Mouse (Mus musculus) midbrain, embryonic 15.5 days (tissue): Measurements from ENCODE around the gene Vamp9. TPM values are rescaled to one million over a fixed set of nuclear protein-coding genes. Genes with fewer than 3 reads are reported as not detected.
A peak's percentile ranks its signal among the peaks of the same experiment; 100 is the strongest.

ENCODE experiments used
- ATAC-seq: fragments of 200-750 bp; cut with Nextera tagmentation; replicated peaks from 2 replicates; pipeline ENCODE4 v1.8.0; 2017; ENCODE audit warnings: moderate TSS enrichment
- H3K27ac ChIP-seq: fragments of 300-500 bp; sonication (generic); 2 replicates; pipeline ENCODE4 v1.5.1; 2015; ENCODE audit warnings: mild to moderate bottlenecking, inconsistent platforms
- H3K27me3 ChIP-seq: fragments of 300-500 bp; sonication (generic); replicated peaks from 2 replicates; pipeline ENCODE4 v1.6.1; 2015; ENCODE audit warnings: inconsistent platforms
- H3K36me3 ChIP-seq: fragments of 300-500 bp; sonication (generic); replicated peaks from 2 replicates; pipeline ENCODE4 v1.6.1; 2015; ENCODE audit warnings: inconsistent platforms
- H3K4me1 ChIP-seq: fragments of 300-500 bp; sonication (generic); 2 replicates; pipeline ENCODE4 v1.6.1; 2015; ENCODE audit warnings: inconsistent platforms
- H3K4me2 ChIP-seq: fragments of 300-500 bp; sonication (generic); 2 replicates; pipeline ENCODE4 v1.6.1; 2015; ENCODE audit warnings: inconsistent platforms, mild to moderate bottlenecking, moderate library complexity
- H3K4me3 ChIP-seq: fragments of 300-500 bp; sonication (generic); 2 replicates; pipeline ENCODE4 v1.5.1; 2015; ENCODE audit warnings: mild to moderate bottlenecking, inconsistent platforms
- H3K9ac ChIP-seq: fragments of 300-500 bp; sonication (generic); 2 replicates; pipeline ENCODE4 v1.6.1; 2015; ENCODE audit warnings: mild to moderate bottlenecking, inconsistent platforms
- H3K9me3 ChIP-seq: fragments of 300-500 bp; sonication (generic); 2 replicates; pipeline ENCODE4 v1.6.1; 2016; ENCODE audit warnings: inconsistent platforms
- WGBS: fragments of 180-500 bp; shearing (Covaris S2); methylation state at CpG from one replicate; pipeline ENCODE4 v1.1.7; 2015; ENCODE audit warnings: mixed read lengths; 5-methylcytosine and 5-hydroxymethylcytosine counted together
- polyA plus RNA-seq: library from polyadenylated mRNA; unstranded; fragments of >200 nt; fragmentation: Nextera tagmentation; extraction: Ambion mirVana; gene quantifications from 2 replicates; pipeline ENCODE4 v1.2.1, GENCODE M21; 2015

Gene Vamp9
- polyA plus RNA-seq, 1 experiment from 2014 or later = 0.65 TPM

GRCm38 (mm10) chr5:99891516-99892441, 14.3 kb upstream of the Vamp9 start:
- Histone ChIP-seq H3K4me2 (no peak overlapping the region), H3K4me3 (no peak overlapping the region), H3K27ac (no peak overlapping the region), H3K4me1 (no peaks in the 10 kb centered on the region), H3K9ac (no peak overlapping the region), H3K27me3 (no peaks in the 10 kb centered on the region), H3K9me3 (no peaks in the 10 kb centered on the region), H3K36me3 (no peaks in the 10 kb centered on the region)
- 64% methylated on average over 12 of the region's 12 CpGs for WGBS
- ATAC-seq = 0 out of 2 replicates have a peak, but pooled peaks have one; percentile 42

GRCm38 (mm10) chr5:99900041-99900440, 6.0 kb upstream of the Vamp9 start:
- no peaks in the 10 kb centered on the region for H3K27me3 ChIP-seq
- H3K4me2 ChIP-seq = no peak overlapping the region
- 0 out of 2 replicates have a peak, but pooled peaks cover 3% of the 10 kb centered on the region for H3K4me1 ChIP-seq
- no peaks in the 10 kb centered on the region for H3K9me3 ChIP-seq
- peak; percentile 82 for ATAC-seq
- no peak overlapping the region for H3K4me3 ChIP-seq
- no peaks in the 10 kb centered on the region for H3K36me3 ChIP-seq
- no peak overlapping the region for H3K9ac ChIP-seq
- 14% methylated on average over 6 of the region's 6 CpGs for WGBS
- no peak overlapping the region for H3K27ac ChIP-seq

DNA sequence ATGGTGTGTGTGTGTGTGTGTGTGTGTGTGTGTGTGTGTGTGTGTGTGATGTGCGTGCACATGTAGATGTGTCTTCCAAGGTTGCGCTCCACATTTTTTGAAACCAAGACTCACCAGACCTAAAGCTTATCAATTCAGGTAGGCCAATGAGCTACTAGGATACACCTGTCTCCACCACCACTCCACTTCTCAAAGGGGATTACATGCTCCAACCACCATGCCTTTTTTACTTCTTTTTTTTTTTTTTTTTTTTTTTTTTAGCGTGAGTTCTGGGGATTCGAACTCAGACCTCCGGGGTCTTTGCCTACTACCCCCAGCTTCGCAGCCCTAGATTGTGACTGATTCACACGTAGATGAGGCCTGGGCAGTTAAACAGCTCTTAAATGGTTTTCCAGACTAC, 323 bp upstream of the Vamp9 start:
- 70% methylated on average over 7 of the region's 7 CpGs for WGBS
- Histone ChIP-seq H3K4me3 (peak overlapping the region; percentile 76), H3K27me3 (no peaks in the 10 kb centered on the region), H3K4me2 (peak overlapping the region; percentile 57), H3K4me1 (peaks cover 4% of the 10 kb centered on the region; the same call in 1 of the 2 replicates), H3K9me3 (no peaks in the 10 kb centered on the region), H3K27ac (peak overlapping the region; percentile 86; the same call in 1 of the 2 replicates), H3K36me3 (no peaks in the 10 kb centered on the region), H3K9ac (no peak overlapping the region)
- 0 out of 2 replicates have a peak, but pooled peaks have one; percentile 6 for ATAC-seq

DNA sequence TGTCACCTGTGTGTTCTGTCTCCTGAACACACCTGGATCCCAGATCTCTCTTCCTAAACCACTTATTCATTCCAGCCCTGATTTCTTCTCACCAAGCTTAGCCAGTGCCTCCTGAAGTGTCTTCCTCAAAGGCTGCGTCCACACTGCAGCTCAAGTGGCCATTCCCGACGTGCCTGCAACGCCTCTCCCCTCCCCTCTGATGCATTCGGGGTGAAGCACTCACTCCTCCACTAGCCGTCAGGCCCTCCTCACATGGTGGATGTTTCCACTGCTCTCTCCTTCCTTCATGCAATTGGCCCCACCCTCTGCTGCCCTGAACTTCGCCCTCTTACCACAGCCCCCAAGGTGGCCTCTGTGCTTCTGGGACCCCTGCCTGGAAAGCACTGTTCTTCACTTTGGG, 9.4 kb downstream of the Vamp9 start:
- Histone ChIP-seq H3K27ac (no peak overlapping the region), H3K36me3 (no peaks in the 10 kb centered on the region), H3K27me3 (no peaks in the 10 kb centered on the region), H3K9ac (no peak overlapping the region), H3K4me3 (no peak overlapping the region), H3K9me3 (no peaks in the 10 kb centered on the region), H3K4me2 (no peak overlapping the region), H3K4me1 (no peaks in the 10 kb centered on the region)
- 48% methylated on average over 7 of the region's 7 CpGs for WGBS
- ATAC-seq = no peak

- no peak overlapping the region for H3K4me2 ChIP-seq
- no peak for ATAC-seq
- H3K27ac ChIP-seq = no peak overlapping the region
- H3K4me1 ChIP-seq = no peaks in the 10 kb centered on the region
- H3K9me3 ChIP-seq = no peaks in the 10 kb centered on the region
- H3K27me3 ChIP-seq = no peaks in the 10 kb centered on the region
- 76% methylated on average over 8 of the region's 8 CpGs for WGBS
- no peak overlapping the region for H3K4me3 ChIP-seq
- no peak overlapping the region for H3K9ac ChIP-seq
- H3K36me3 ChIP-seq = no peaks in the 10 kb centered on the region
Measured at GRCm38 (mm10) chr5:99922033-99922432, 16.0 kb downstream of the Vamp9 start.

GRCm38 (mm10) chr5:99927951-99928350, 21.9 kb downstream of the Vamp9 start:
- H3K4me3 ChIP-seq = no peak overlapping the region
- no peak overlapping the region for H3K27ac ChIP-seq
- no peaks in the 10 kb centered on the region for H3K9me3 ChIP-seq
- ATAC-seq = no peak
- no peaks in the 10 kb centered on the region for H3K4me1 ChIP-seq
- no peaks in the 10 kb centered on the region for H3K36me3 ChIP-seq
- H3K27me3 ChIP-seq = no peaks in the 10 kb centered on the region
- H3K9ac ChIP-seq = no peak overlapping the region
- 56% methylated on average over 4 of the region's 4 CpGs for WGBS
- H3K4me2 ChIP-seq = no peak overlapping the region

GRCm38 (mm10) chr5:99931910-99932309, 25.9 kb downstream of the Vamp9 start:
- no peaks in the 10 kb centered on the region for H3K27me3 ChIP-seq
- H3K36me3 ChIP-seq = no peaks in the 10 kb centered on the region
- no peak for ATAC-seq
- no peak overlapping the region for H3K4me3 ChIP-seq
- no peak overlapping the region for H3K27ac ChIP-seq
- no peak overlapping the region for H3K9ac ChIP-seq
- WGBS = 83% methylated on average over 6 of the region's 6 CpGs
- H3K9me3 ChIP-seq = no peaks in the 10 kb centered on the region
- no peaks in the 10 kb centered on the region for H3K4me1 ChIP-seq
- no peak overlapping the region for H3K4me2 ChIP-seq

DNA sequence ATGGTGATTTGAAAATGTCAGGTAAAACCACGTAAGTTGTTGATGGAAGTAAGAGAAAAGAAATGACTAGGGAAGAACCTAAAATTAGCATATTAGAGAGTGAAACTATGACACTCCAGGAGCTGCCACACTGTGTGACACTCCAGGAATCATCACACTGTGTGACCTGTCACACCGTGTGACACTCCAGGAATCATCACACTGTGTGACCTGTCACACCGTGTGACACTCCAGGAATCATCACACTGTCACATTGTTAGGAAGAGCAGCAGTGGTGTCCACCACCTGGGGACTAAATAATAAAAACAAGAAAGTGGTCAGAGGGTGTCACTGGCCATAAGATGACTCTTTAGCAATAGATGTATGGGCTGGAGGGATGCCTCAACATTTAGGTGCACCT, 33.4 kb downstream of the Vamp9 start:
- Histone ChIP-seq H3K27me3 (no peaks in the 10 kb centered on the region), H3K36me3 (no peaks in the 10 kb centered on the region), H3K9me3 (no peaks in the 10 kb centered on the region), H3K4me2 (no peak overlapping the region), H3K27ac (no peak overlapping the region), H3K4me3 (no peak overlapping the region), H3K9ac (no peak overlapping the region), H3K4me1 (peaks cover 3% of the 10 kb centered on the region)
- ATAC-seq = peak; percentile 52; the same call in 1 of the 2 replicates
- WGBS = 69% methylated on average over 3 of the region's 3 CpGs

- Histone ChIP-seq H3K4me1 (peaks cover 3% of the 10 kb centered on the region), H3K4me2 (no peak overlapping the region), H3K36me3 (no peaks in the 10 kb centered on the region), H3K27me3 (no peaks in the 10 kb centered on the region), H3K9ac (no peak overlapping the region), H3K4me3 (no peak overlapping the region), H3K27ac (no peak overlapping the region), H3K9me3 (no peaks in the 10 kb centered on the region)
- WGBS = 81% methylated on average over 10 of the region's 10 CpGs
- no peak for ATAC-seq
Measured at GRCm38 (mm10) chr5:99941273-99941672, 35.2 kb downstream of the Vamp9 start.

DNA sequence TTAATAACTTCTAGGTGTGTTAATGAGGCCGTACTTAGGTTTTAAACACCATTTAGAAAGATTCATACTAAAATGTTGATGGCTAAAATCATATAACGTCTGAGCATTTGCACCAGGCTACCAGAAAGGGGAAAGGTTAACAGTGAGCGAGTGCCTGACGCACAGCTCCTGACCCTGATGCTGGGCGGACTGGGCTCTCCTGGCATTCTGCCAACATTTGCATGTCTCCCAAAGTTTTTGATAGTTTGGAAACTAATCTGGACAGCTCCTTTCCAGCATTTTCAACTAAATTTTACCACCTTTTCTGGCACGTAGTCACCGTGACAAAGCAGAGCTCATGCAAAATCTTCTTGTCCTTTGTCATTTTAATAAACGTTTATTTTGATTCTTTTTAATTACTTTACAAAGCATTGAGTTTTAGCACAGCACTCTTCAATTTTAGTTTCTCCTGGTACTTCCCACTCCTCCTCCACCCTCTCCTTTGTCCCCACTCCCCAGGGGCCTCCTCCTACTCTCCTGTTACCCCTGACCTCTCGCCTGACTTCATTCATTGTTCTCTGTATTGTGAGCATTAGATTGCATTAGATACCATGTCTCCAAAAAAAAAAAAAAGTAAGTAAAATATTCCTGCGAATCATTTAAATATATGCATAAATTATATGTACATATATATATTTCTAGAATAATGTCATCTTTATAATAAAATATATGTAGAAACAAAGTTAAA, 35.9 kb downstream of the Vamp9 start:
- no peak overlapping the region for H3K4me3 ChIP-seq
- H3K27me3 ChIP-seq = no peaks in the 10 kb centered on the region
- no peak overlapping the region for H3K4me2 ChIP-seq
- H3K9me3 ChIP-seq = no peaks in the 10 kb centered on the region
- ATAC-seq = no peak
- no peak overlapping the region for H3K27ac ChIP-seq
- no peak overlapping the region for H3K9ac ChIP-seq
- 43% methylated on average over 10 of the region's 10 CpGs for WGBS
- no peaks in the 10 kb centered on the region for H3K36me3 ChIP-seq
- peaks cover 3% of the 10 kb centered on the region for H3K4me1 ChIP-seq

DNA sequence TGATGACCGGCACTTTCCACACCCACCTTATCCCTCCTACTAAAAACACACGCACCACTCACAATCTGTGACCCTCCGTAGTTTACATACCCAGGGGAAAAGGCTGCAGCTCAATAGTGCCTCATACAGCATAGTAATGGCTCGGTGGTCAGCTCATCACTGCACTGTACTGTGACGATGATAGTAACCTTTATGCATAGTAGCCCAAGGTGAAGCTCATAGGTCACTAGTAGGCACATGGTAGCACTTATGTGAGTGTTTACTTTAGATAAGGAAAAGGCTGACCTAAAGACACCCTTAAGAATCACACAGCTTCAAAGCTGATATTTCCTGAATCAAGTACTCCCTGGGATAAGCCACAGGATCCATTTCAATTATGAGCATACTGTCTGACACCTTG, 46.5 kb downstream of the Vamp9 start:
- Histone ChIP-seq H3K36me3 (no peaks in the 10 kb centered on the region), H3K27ac (no peak overlapping the region), H3K9ac (no peak overlapping the region), H3K4me2 (no peak overlapping the region), H3K4me1 (no peaks in the 10 kb centered on the region), H3K9me3 (no peaks in the 10 kb centered on the region), H3K27me3 (no peaks in the 10 kb centered on the region), H3K4me3 (no peak overlapping the region)
- WGBS = 88% methylated on average over 5 of the region's 5 CpGs
- no peak for ATAC-seq

GRCm38 (mm10) chr5:99953883-99954282, 47.8 kb downstream of the Vamp9 start:
- H3K27ac ChIP-seq = no peak overlapping the region

More at GRCm38 (mm10) chr5:99953883-99954282, 47.8 kb downstream of the Vamp9 start:
- 0% methylated on average over 1 of the region's 1 CpGs for WGBS
- Histone ChIP-seq H3K4me1 (no peaks in the 10 kb centered on the region), H3K9ac (no peak overlapping the region), H3K9me3 (no peaks in the 10 kb centered on the region), H3K27me3 (no peaks in the 10 kb centered on the region), H3K4me3 (no peak overlapping the region), H3K4me2 (no peak overlapping the region), H3K36me3 (0 out of 2 replicates have a peak, but pooled peaks cover 4% of the 10 kb centered on the region)
- peak; percentile 64; the same call in 1 of the 2 replicates for ATAC-seq
